Mouse (Mus musculus) hindbrain, embryonic 12.5 days (tissue): ENCODE measurements around the gene Pus1. TPM values are rescaled to one million over a fixed set of nuclear protein-coding genes. Genes with fewer than 3 reads are reported as not detected.

Experiments used
- ATAC-seq: fragments of 200-750 bp; cut with Nextera tagmentation; 2 replicates; pipeline ENCODE4 v1.8.0; 2017; ENCODE audit warnings: moderate TSS enrichment; ENCODE audit not compliant: low FRiP score
- H3K27ac ChIP-seq: fragments of 300-500 bp; sonication (generic); 2 replicates; pipeline ENCODE4 v1.5.1; 2016; ENCODE audit warnings: mild to moderate bottlenecking
- H3K27me3 ChIP-seq: fragments of 300-500 bp; sonication (generic); 2 replicates; pipeline ENCODE4 v1.6.1; 2016; ENCODE audit warnings: mild to moderate bottlenecking
- H3K36me3 ChIP-seq: fragments of 300-500 bp; sonication (generic); 2 replicates; pipeline ENCODE4 v1.6.1; 2016; ENCODE audit warnings: mild to moderate bottlenecking
- H3K4me1 ChIP-seq: fragments of 300-500 bp; sonication (generic); 2 replicates; pipeline ENCODE4 v1.6.1; 2016
- H3K4me2 ChIP-seq: fragments of 300-500 bp; sonication (generic); replicated peaks from 2 replicates; pipeline ENCODE4 v1.6.1; 2016; ENCODE audit warnings: mild to moderate bottlenecking
- H3K4me3 ChIP-seq: fragments of 300-500 bp; sonication (generic); 2 replicates; pipeline ENCODE4 v1.5.1; 2016; ENCODE audit warnings: mild to moderate bottlenecking
- H3K9ac ChIP-seq: fragments of 300-500 bp; sonication (generic); 2 replicates; pipeline ENCODE4 v1.6.1; 2016; ENCODE audit warnings: mild to moderate bottlenecking, moderate library complexity
- H3K9me3 ChIP-seq: fragments of 300-500 bp; sonication (generic); replicated peaks from 2 replicates; pipeline ENCODE4 v1.6.1; 2016; ENCODE audit warnings: mild to moderate bottlenecking
- WGBS: fragments of 180-500 bp; shearing (Covaris S2); methylation state at CpG from one replicate; pipeline ENCODE4 v1.1.7; 2016; 5-methylcytosine and 5-hydroxymethylcytosine counted together
- polyA plus RNA-seq: library from polyadenylated mRNA; unstranded; fragments of >200 nt; fragmentation: Nextera tagmentation; extraction: Ambion mirVana; gene quantifications from 2 replicates; pipeline ENCODE4 v1.2.1, GENCODE M21; 2016

Pus1 gene
- polyA plus RNA-seq, 1 experiment from 2014 or later = 24.1 TPM

- Histone ChIP-seq H3K4me2 (no peak overlapping the region), H3K4me3 (no peak overlapping the region), H3K36me3 (peaks cover 45% of the 10 kb centered on the region), H3K4me1 (peaks cover 44% of the 10 kb centered on the region), H3K9ac (no peak overlapping the region), H3K27me3 (no peaks in the 10 kb centered on the region), H3K27ac (no peak overlapping the region), H3K9me3 (no peaks in the 10 kb centered on the region)
- no peak for ATAC-seq
- WGBS = 86% methylated on average over 7 of the region's 7 CpGs
Observed at GRCm38 (mm10) chr5:110804012-110804743, 23.7 kb upstream of the Pus1 start.

GRCm38 (mm10) chr5:110802809-110803208 lies 22.4 kb upstream of the Pus1 start:
- no peak for ATAC-seq
- no peak overlapping the region for H3K9ac ChIP-seq
- H3K4me3 ChIP-seq = no peak overlapping the region
- H3K9me3 ChIP-seq = no peaks in the 10 kb centered on the region
- H3K4me2 ChIP-seq = no peak overlapping the region
- H3K36me3 ChIP-seq = peaks cover 59% of the 10 kb centered on the region
- peaks cover 31% of the 10 kb centered on the region for H3K4me1 ChIP-seq
- no peaks in the 10 kb centered on the region for H3K27me3 ChIP-seq
- no peak overlapping the region for H3K27ac ChIP-seq

GRCm38 (mm10) chr5:110802186-110802585 lies 21.7 kb upstream of the Pus1 start:
- Histone ChIP-seq H3K27me3 (no peaks in the 10 kb centered on the region), H3K4me1 (peaks cover 24% of the 10 kb centered on the region), H3K27ac (no peak overlapping the region; the same call in 1 of the 2 replicates), H3K4me3 (no peak overlapping the region), H3K4me2 (no peak overlapping the region), H3K36me3 (peaks cover 64% of the 10 kb centered on the region), H3K9ac (no peak overlapping the region), H3K9me3 (no peaks in the 10 kb centered on the region)
- 86% methylated on average over 4 of the region's 4 CpGs for WGBS
- ATAC-seq = no peak

- H3K4me2 ChIP-seq = no peak overlapping the region
- peaks cover 74% of the 10 kb centered on the region for H3K36me3 ChIP-seq
- peaks cover 14% of the 10 kb centered on the region for H3K4me1 ChIP-seq
- H3K27ac ChIP-seq = no peak overlapping the region
- H3K4me3 ChIP-seq = no peak overlapping the region
- no peaks in the 10 kb centered on the region for H3K27me3 ChIP-seq
- no peak overlapping the region for H3K9ac ChIP-seq
- ATAC-seq = no peak
- H3K9me3 ChIP-seq = no peaks in the 10 kb centered on the region
- WGBS = 85% methylated on average over 3 of the region's 3 CpGs
Observed at GRCm38 (mm10) chr5:110801036-110801624, 20.7 kb upstream of the Pus1 start.

GRCm38 (mm10) chr5:110797696-110798095 lies 17.2 kb upstream of the Pus1 start:
- H3K4me2 ChIP-seq = no peak overlapping the region
- H3K36me3 ChIP-seq = peaks cover 93% of the 10 kb centered on the region
- no peaks in the 10 kb centered on the region for H3K9me3 ChIP-seq
- no peak overlapping the region for H3K9ac ChIP-seq
- H3K4me1 ChIP-seq = peaks cover under 1% of the 10 kb centered on the region; the same call in 1 of the 2 replicates
- H3K27ac ChIP-seq = no peak overlapping the region
- no peak for ATAC-seq
- no peak overlapping the region for H3K4me3 ChIP-seq
- no peaks in the 10 kb centered on the region for H3K27me3 ChIP-seq
- 74% methylated on average over 4 of the region's 4 CpGs for WGBS

- ATAC-seq = no peak
- 93% methylated on average over 7 of the region's 7 CpGs for WGBS
- H3K27me3 ChIP-seq = no peaks in the 10 kb centered on the region
- no peak overlapping the region for H3K4me2 ChIP-seq
- H3K9ac ChIP-seq = no peak overlapping the region
- no peak overlapping the region for H3K4me3 ChIP-seq
- no peaks in the 10 kb centered on the region for H3K9me3 ChIP-seq
- H3K36me3 ChIP-seq = peaks cover 98% of the 10 kb centered on the region
- no peaks in the 10 kb centered on the region; the same call in 1 of the 2 replicates for H3K4me1 ChIP-seq
- H3K27ac ChIP-seq = no peak overlapping the region
Observed at GRCm38 (mm10) chr5:110794363-110794762, 13.9 kb upstream of the Pus1 start.

- Histone ChIP-seq H3K9ac (no peak overlapping the region), H3K4me3 (no peak overlapping the region), H3K4me2 (no peak overlapping the region), H3K36me3 (peaks cover 92% of the 10 kb centered on the region), H3K27ac (no peak overlapping the region), H3K4me1 (no peaks in the 10 kb centered on the region), H3K9me3 (no peaks in the 10 kb centered on the region), H3K27me3 (no peaks in the 10 kb centered on the region)
- 0 out of 2 replicates have a peak, but pooled peaks have one; percentile 27 for ATAC-seq
- WGBS = 75% methylated on average over 5 of the region's 5 CpGs
Observed at GRCm38 (mm10) chr5:110788684-110789083, 8.2 kb upstream of the Pus1 start.

GRCm38 (mm10) chr5:110786081-110786835 lies 5.8 kb upstream of the Pus1 start:
- H3K4me1 ChIP-seq = no peaks in the 10 kb centered on the region; the same call in 1 of the 2 replicates
- 86% methylated on average over 11 of the region's 11 CpGs for WGBS

GRCm38 (mm10) chr5:110783150-110783549 lies 2.7 kb upstream of the Pus1 start:
- peaks cover 19% of the 10 kb centered on the region for H3K4me1 ChIP-seq
- H3K4me2 ChIP-seq = no peak overlapping the region
- no peaks in the 10 kb centered on the region for H3K9me3 ChIP-seq
- H3K27me3 ChIP-seq = no peaks in the 10 kb centered on the region
- ATAC-seq = no peak
- H3K27ac ChIP-seq = no peak overlapping the region
- no peak overlapping the region for H3K9ac ChIP-seq
- 79% methylated on average over 8 of the region's 8 CpGs for WGBS
- H3K4me3 ChIP-seq = no peak overlapping the region
- H3K36me3 ChIP-seq = peaks cover 41% of the 10 kb centered on the region

More at GRCm38 (mm10) chr5:110786081-110786835, 5.8 kb upstream of the Pus1 start:
- no peak for ATAC-seq
- H3K27me3 ChIP-seq = no peaks in the 10 kb centered on the region
- H3K9me3 ChIP-seq = no peaks in the 10 kb centered on the region
- H3K27ac ChIP-seq = no peak overlapping the region
- no peak overlapping the region for H3K4me3 ChIP-seq
- peaks cover 68% of the 10 kb centered on the region for H3K36me3 ChIP-seq
- H3K4me2 ChIP-seq = no peak overlapping the region
- no peak overlapping the region for H3K9ac ChIP-seq

- Histone ChIP-seq H3K9ac (no peak overlapping the region), H3K9me3 (no peaks in the 10 kb centered on the region), H3K4me1 (peaks cover 19% of the 10 kb centered on the region), H3K4me2 (no peak overlapping the region), H3K36me3 (peaks cover 40% of the 10 kb centered on the region), H3K27ac (no peak overlapping the region), H3K27me3 (no peaks in the 10 kb centered on the region), H3K4me3 (no peak overlapping the region)
- 89% methylated on average over 7 of the region's 7 CpGs for WGBS
- no peak for ATAC-seq
Observed at GRCm38 (mm10) chr5:110781529-110782238, 1.2 kb upstream of the Pus1 start.

GRCm38 (mm10) chr5:110780761-110781528 lies 486 bp upstream of the Pus1 start:
- Histone ChIP-seq H3K36me3 (peaks cover 40% of the 10 kb centered on the region), H3K27ac (no peak overlapping the region), H3K27me3 (no peaks in the 10 kb centered on the region), H3K4me1 (peaks cover 19% of the 10 kb centered on the region), H3K9ac (peak overlapping the region; percentile 88), H3K4me2 (peak overlapping the region; percentile 97), H3K9me3 (no peaks in the 10 kb centered on the region), H3K4me3 (peak overlapping the region; percentile 91)
- WGBS = 57% methylated on average over 10 of the region's 10 CpGs
- ATAC-seq = peak; percentile 77
